ENCODE assay signal across 8 mouse cellular contexts in genomic region chr10:127509837-127510701, GRCm38 (mm10). TPM values are rescaled to one million over a fixed set of nuclear protein-coding genes. Genes with fewer than 3 reads are reported as not detected.
A peak's percentile ranks its signal among the peaks of the same experiment; 100 is the strongest.
DNase-seq lines count a peak whose midpoint lies in the region; ATAC-seq lines count a peak whose summit lies in the region.

No protein-coding gene starts in this region.

- no peak for ATAC-seq in kidney, embryonic 14.5 days (ENCODE audit: low FRiP score, low TSS enrichment)
- no peak; the same call in 1 of the 2 replicates for ATAC-seq in midbrain, embryonic 16.5 days

- H3K4me2 ChIP-seq in kidney, embryonic 14.5 days (replicated peaks; ENCODE audit: low read depth, low read length) = peak overlapping the region; percentile 58
- peak overlapping the region; percentile 72 for H3K4me2 ChIP-seq in midbrain, embryonic 16.5 days (ENCODE audit: low read length)

- peak overlapping the region; percentile 38 for H3K4me3 ChIP-seq in kidney, embryonic 14.5 days (ENCODE audit: low read length)
- H3K4me3 ChIP-seq in hindbrain, embryonic 10.5 days = peak overlapping the region; percentile 59
- peak overlapping the region; percentile 44 for H3K4me3 ChIP-seq in midbrain, embryonic 16.5 days (ENCODE audit: low read depth, low read length)

- H3K27ac ChIP-seq in kidney, embryonic 14.5 days (ENCODE audit: low read depth, low read length) = no peak overlapping the region
- peak overlapping the region; percentile 89 for H3K27ac ChIP-seq in hindbrain, embryonic 10.5 days
- H3K27ac ChIP-seq in midbrain, embryonic 16.5 days (ENCODE audit: low read length) = peak overlapping the region; percentile 99

- no peak for DNase-seq in kidney, postnatal 10 days
- DNase-seq in cerebellum, adult 11-12 months = peak; percentile 77
- peak; percentile 55 for DNase-seq in hindbrain, embryonic 10.5 days (ENCODE audit: low spot score)
- DNase-seq in frontal cortex, postnatal 36 days (ENCODE audit: low spot score in 2 of 2) = no peak
- no peak for DNase-seq in layer of hippocampus, adult 11-12 months (ENCODE audit: low spot score)
- no peak for DNase-seq in kidney, postnatal 14 days

- H3K9ac ChIP-seq in kidney, embryonic 14.5 days (ENCODE audit: low read depth, low read length) = no peak overlapping the region
- H3K9ac ChIP-seq in midbrain, embryonic 16.5 days (ENCODE audit: low read depth, low read length) = peak overlapping the region; percentile 66

- WGBS in kidney, embryonic 14.5 days = 5% methylated on average over 17 of the region's 17 CpGs
- 4% methylated on average over 17 of the region's 17 CpGs for whole genome bisulfite sequencing in hindbrain, embryonic 10.5 days
- 6% methylated on average over 17 of the region's 17 CpGs for WGBS in midbrain, embryonic 16.5 days

- H3K36me3 ChIP-seq in kidney, embryonic 14.5 days (ENCODE audit: control insufficient read depth, insufficient read depth, low read length) = no peaks in the 10 kb centered on the region
- H3K36me3 ChIP-seq in hindbrain, embryonic 10.5 days = 0 out of 2 replicates have a peak, but pooled peaks cover 1% of the 10 kb centered on the region
- no peaks in the 10 kb centered on the region for H3K36me3 ChIP-seq in midbrain, embryonic 16.5 days (ENCODE audit: control insufficient read depth, insufficient read depth, low read length)

- peaks cover 61% of the 10 kb centered on the region for H3K27me3 ChIP-seq in kidney, embryonic 14.5 days (ENCODE audit: control insufficient read depth, insufficient read depth, low read length)
- peaks cover 94% of the 10 kb centered on the region for H3K27me3 ChIP-seq in hindbrain, embryonic 10.5 days (ENCODE audit: insufficient read depth, poor library complexity, severe bottlenecking)
- H3K27me3 ChIP-seq in midbrain, embryonic 16.5 days (ENCODE audit: control insufficient read depth, insufficient read depth, low read depth, low read length) = peaks cover 1% of the 10 kb centered on the region; the same call in 1 of the 2 replicates

- H3K9me3 ChIP-seq in kidney, embryonic 14.5 days (ENCODE audit: control insufficient read depth, low read length) = no peaks in the 10 kb centered on the region
- no peaks in the 10 kb centered on the region for H3K9me3 ChIP-seq in hindbrain, embryonic 10.5 days
- no peaks in the 10 kb centered on the region for H3K9me3 ChIP-seq in midbrain, embryonic 16.5 days (replicated peaks; ENCODE audit: control insufficient read depth, low read length, poor library complexity, severe bottlenecking)

- peaks cover 38% of the 10 kb centered on the region for H3K4me1 ChIP-seq in kidney, embryonic 14.5 days (ENCODE audit: control insufficient read depth, insufficient read depth, low read length)
- H3K4me1 ChIP-seq in hindbrain, embryonic 10.5 days (replicated peaks) = peaks cover 76% of the 10 kb centered on the region
- peaks cover 44% of the 10 kb centered on the region for H3K4me1 ChIP-seq in midbrain, embryonic 16.5 days (ENCODE audit: control insufficient read depth, insufficient read depth, low read length)

RNA-seq across cellular contexts. Expression of gene Ndufa4l2, which starts 4.7 kb away (rescaled TPM):
- polyA plus RNA-seq in kidney, embryonic 14.5 days (2014; fragmentation: Nextera tagmentation; extraction: Ambion mirVana) = 27.1 and 32.7 TPM in 2 replicates
- polyA plus RNA-seq in hindbrain, embryonic 10.5 days (2016; fragmentation: Nextera tagmentation; extraction: Ambion mirVana) = 8.1 and 10.5 TPM in 2 replicates
- 17.6 and 19.7 TPM in 2 replicates for polyA plus RNA-seq in midbrain, embryonic 16.5 days (2015; fragmentation: Nextera tagmentation; extraction: Ambion mirVana)

RNA-seq across cellular contexts. Expression of gene Stac3, which starts 8.6 kb away (rescaled TPM):
- polyA plus RNA-seq in kidney, embryonic 14.5 days (2014; fragmentation: Nextera tagmentation; extraction: Ambion mirVana) = 0.39 and 0.50 TPM in 2 replicates
- polyA plus RNA-seq in hindbrain, embryonic 10.5 days (2016; fragmentation: Nextera tagmentation; extraction: Ambion mirVana) = 0.72 and 1.5 TPM in 2 replicates
- 1.3 and 2.1 TPM in 2 replicates for polyA plus RNA-seq in midbrain, embryonic 16.5 days (2015; fragmentation: Nextera tagmentation; extraction: Ambion mirVana)

RNA-seq across cellular contexts. Expression of gene Shmt2, which starts 12.2 kb away (rescaled TPM):
- 68.9 and 99.8 TPM in 2 replicates for polyA plus RNA-seq in kidney, embryonic 14.5 days (2014; fragmentation: Nextera tagmentation; extraction: Ambion mirVana)
- polyA plus RNA-seq in hindbrain, embryonic 10.5 days (2016; fragmentation: Nextera tagmentation; extraction: Ambion mirVana) = 103 and 118 TPM in 2 replicates
- polyA plus RNA-seq in midbrain, embryonic 16.5 days (2015; fragmentation: Nextera tagmentation; extraction: Ambion mirVana) = 45.0 and 45.6 TPM in 2 replicates

RNA-seq across cellular contexts. Expression of gene Nxph4, which starts 24.3 kb away (rescaled TPM):
- 0.49 and 1.2 TPM in 2 replicates for polyA plus RNA-seq in kidney, embryonic 14.5 days (2014; fragmentation: Nextera tagmentation; extraction: Ambion mirVana)
- 23.1 and 70.9 TPM in 2 replicates for polyA plus RNA-seq in hindbrain, embryonic 10.5 days (2016; fragmentation: Nextera tagmentation; extraction: Ambion mirVana)
- polyA plus RNA-seq in midbrain, embryonic 16.5 days (2015; fragmentation: Nextera tagmentation; extraction: Ambion mirVana) = 62.1 and 66.7 TPM in 2 replicates

Comparison
In these comparisons a context has a peak if more than half of its experiments do, and no peak if none do; other contexts are left out.
1. DNase-seq: peak in cerebellum, adult 11-12 months (single experiment) and hindbrain, embryonic 10.5 days (single experiment); none in kidney, postnatal 10 days (single experiment), frontal cortex, postnatal 36 days (0 of 2), layer of hippocampus, adult 11-12 months (single experiment) and kidney, postnatal 14 days (single experiment).
2. Peak in every context shown above with its lines, with median percentiles within 50 percentile points of each other: H3K4me3 ChIP-seq.